Mouse (Mus musculus) R1 (cell line): ENCODE measurements around the gene Cep295.
A peak's percentile ranks its signal among the peaks of the same experiment; 100 is the strongest.

Experiments used
- DNase-seq: peaks from one replicate; pipeline ENCODE4 v3.0.0-alpha.2; 2018; ENCODE audit warnings: low read depth, low spot score

Gene Cep295

GRCm38 (mm10) chr9:15357484-15358275 is at the start of gene Cep295:
Cep295 (minus strand) TSS chr9:15357788.
- DNase-seq: peak; percentile 94

- peak; percentile 86 for DNase-seq
Observed at GRCm38 (mm10) chr9:15397591-15397990, 40.0 kb upstream of the Cep295 start.

- DNase-seq: no peak
Observed at GRCm38 (mm10) chr9:15395353-15395942, 37.9 kb upstream of the Cep295 start.

- DNase-seq: no peak
Observed at GRCm38 (mm10) chr9:15387075-15387643, 29.6 kb upstream of the Cep295 start.

DNA sequence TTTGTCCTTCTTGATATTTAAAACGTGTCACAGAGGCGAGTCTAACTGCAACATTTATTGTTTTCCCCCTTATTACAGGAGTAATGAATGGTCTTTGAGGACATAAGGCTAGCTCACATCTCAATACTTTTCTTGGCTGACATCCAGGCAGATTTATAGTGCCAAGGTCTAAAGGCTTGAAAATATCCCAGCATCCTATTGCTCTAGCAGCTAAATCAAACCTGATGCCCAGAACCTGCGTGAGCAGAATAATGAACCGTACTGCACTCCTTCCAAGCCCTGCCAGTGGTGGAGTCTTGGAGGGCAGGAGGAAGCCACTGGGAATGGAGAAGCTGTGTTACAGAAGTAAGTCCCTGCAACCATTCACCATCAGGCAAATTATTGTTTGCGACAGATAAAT is 26.7 kb upstream of the Cep295 start:
- DNase-seq: no peak

GRCm38 (mm10) chr9:15366260-15366659 is 8.7 kb upstream of the Cep295 start:
- DNase-seq: no peak

DNA sequence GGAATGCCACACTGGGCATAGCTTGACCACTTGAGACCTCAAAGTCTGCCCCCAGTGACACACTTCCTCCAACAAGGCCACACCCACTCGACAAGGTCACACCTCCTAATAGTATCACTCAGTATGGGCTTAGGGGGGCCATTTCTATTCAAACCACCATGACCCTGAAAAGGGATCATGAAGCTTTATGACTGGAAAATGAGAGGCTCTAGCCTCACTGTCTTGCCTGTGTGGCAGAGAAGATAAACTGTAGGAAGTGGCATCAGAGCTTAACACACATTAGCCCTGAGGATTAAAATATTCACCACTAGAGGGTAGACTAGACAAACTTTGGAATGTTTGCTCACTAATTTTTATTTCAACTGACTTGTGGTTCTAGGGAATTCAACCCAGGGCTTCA is 8.3 kb upstream of the Cep295 start:
- DNase-seq: peak; percentile 53

DNA sequence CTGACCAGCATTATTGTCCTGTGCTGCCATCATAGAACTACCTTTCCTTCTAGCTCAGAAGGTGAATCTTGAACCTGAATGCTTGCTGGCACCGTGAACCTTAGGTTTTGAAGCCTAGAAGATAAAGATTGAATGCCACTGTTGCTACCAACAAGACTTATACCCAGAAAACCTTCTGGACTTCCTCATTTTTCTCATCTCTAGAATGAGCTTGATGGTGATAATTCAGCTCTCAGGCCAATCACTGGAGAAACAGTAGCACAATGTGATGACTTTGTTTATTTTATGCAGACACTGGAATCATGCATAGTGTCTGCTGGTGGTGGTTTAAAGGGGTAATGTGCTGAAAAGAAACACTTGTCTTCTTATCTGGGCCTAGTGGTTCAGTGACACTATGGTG is 7.3 kb upstream of the Cep295 start:
- no peak for DNase-seq

DNA sequence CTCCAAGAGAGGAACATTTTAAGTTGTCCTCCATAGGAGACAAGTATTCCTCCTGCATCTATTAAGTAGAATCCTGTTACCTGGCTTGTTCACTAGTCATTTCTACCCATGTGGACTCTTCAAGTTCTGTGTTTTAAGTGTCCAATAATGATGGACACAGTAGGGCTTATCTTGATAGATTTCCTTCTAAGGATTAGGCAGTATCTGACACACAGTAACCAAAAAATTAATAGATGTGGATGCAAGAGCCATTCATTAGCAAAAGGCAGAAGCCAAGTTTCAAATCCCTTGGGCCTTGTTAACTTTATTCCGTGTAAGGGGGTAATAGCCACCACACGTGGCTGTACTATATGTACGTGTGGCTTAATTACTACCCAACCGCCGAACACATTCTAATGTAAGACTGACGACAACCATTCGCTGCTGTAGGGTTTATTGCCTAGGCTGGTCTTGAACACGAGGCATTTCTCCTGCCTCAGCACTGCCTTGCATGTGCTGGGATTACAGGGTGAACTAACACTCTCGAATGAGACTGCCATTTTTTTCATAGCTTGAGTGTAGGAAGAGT is 588 bp downstream of the Cep295 start:
- no peak for DNase-seq

DNA sequence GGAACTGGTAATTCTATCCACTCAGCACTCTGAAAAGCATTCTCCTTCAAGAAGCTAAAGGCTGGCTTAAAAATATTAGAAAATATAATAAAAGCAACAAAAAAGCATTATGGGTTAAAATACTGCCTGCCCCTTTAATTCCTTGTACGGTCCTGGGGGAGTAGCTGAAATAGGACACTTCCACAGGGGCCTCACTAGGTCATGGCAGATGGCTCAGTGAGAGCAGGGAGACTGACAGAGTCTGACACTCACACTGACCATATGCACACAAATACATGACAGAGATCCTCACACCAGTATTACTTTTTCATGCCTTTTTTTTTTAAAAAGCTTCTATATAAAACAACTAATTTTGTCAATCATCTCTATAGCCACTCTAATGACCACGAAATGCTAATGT is 7.7 kb downstream of the Cep295 start:
- no peak for DNase-seq

DNA sequence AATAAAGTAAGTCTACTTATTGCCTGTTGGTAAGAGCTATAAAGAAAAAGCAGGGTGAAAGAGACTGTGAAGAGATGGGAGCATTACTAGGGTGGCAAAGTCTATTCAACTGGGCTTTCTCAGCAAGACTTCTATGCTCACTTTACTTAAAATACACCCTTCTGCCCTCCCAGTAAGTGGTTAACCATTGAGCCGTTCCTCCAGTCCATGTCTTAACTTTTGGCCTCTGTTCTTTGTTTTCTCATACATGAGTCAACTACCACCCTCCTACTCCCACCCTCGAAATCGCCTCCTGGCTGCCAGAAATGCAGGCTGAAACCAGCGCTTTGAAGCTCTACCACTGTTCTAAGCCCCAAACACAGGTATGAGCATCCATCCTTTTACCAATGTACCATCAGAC is 19.8 kb downstream of the Cep295 start:
- DNase-seq: no peak

- DNase-seq: peak; percentile 25
Observed at GRCm38 (mm10) chr9:15318170-15318742, 39.3 kb downstream of the Cep295 start.

DNA sequence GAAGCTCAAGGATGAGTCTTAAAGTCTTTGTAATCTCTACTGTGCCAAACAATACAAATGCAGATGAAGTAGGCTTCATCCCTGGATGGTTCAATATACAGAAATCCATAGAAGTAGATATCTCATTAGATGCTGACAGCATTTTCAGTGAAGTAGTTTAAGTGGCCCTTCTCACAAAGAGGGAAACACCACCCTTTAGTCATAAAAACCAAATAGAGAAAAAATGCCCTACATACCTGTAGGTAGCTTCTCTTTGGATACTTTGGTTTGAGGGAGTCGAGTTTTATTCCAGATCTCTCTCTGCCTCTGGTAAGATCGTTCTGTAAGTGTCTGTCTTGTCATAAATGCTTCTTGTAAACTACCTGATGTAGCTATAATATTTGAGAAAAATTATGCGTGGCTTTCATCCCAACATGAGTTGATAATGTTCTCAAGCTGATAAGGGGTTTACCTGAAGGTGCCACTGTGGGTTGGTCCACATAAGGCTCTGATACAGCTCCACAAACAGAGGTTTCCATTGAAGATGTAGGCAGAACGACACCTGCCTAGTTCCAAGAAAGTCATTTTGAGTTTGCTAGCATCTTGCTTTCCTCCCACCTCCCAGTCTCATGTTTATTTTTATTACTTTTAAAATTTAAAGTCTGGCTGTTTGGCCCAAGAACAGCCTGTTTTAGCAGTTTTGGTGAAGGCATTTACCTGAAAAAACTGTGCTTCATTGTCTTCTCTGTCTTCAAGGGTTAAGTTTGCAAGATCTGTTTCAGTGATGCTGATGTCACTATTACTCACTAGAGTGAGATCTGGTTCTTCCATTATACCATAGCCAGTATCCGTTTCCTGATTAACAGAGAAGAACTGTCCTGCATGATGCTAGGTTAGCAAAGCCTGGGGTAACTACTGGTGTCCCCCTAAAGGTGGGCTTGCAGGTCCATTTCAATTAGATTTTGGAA is 40.1 kb downstream of the Cep295 start:
- peak; percentile 46 for DNase-seq

DNA sequence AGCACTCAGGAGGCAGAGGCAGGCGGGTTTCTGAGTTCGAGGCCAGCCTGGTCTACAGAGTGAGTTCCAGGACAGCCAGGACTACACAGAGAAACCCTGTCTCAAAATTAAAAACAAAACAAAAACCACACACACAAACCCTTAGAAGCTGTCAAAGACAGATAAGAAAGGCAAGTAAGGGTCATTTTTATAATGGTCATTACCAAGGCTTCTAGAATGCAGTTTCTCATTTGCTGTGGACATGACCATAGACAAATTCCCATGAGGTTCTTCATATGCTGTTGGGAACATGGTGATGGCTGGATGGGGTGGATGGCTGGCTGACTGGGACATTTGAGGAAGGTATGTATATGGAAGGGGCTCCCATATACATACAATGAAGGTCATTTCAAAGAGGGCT is 41.3 kb downstream of the Cep295 start:
- peak; percentile 25 for DNase-seq

DNA sequence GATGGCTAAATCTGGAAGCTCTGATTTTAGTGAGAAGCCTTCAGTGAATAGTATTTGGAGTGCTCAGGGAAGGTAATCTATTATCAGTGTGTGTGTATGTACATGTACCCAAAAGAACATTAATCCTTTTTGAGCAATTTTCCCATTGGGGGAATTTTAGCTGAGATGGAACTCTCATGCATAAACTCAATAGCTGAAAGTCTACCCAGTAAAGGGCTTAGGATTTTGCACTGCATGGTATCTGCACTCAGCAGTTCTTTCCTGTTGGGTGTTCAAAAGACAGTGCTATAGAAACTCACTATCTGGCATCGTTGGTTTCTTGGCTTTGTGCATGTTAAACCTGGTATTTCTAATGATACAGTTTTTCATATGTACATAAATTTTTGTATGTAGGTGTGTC is 43.0 kb downstream of the Cep295 start:
- DNase-seq: no peak

DNA sequence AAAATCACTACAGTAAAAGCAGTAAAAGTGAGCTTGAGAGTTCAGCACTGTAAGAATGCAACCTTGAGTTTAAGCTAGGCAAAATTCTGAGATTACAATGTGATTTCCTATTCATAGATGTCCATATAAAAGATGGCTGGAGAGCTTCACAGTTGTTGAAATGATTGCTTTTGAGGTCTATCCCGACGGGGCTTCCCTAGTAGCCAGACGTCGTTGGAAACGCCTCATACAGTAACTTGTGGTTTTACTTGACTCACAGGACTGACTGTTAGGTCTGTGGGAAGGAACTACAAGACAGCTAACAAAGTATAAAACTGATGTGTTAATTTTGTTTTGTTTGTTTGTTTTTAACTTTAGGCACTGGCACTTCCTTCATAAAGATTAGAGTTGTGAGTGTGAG is 44.0 kb downstream of the Cep295 start:
- peak; percentile 16 for DNase-seq

- DNase-seq: peak; percentile 24
Observed at GRCm38 (mm10) chr9:15312054-15312735, 45.4 kb downstream of the Cep295 start.

GRCm38 (mm10) chr9:15310179-15310578 is 47.4 kb downstream of the Cep295 start:
- no peak for DNase-seq

DNA sequence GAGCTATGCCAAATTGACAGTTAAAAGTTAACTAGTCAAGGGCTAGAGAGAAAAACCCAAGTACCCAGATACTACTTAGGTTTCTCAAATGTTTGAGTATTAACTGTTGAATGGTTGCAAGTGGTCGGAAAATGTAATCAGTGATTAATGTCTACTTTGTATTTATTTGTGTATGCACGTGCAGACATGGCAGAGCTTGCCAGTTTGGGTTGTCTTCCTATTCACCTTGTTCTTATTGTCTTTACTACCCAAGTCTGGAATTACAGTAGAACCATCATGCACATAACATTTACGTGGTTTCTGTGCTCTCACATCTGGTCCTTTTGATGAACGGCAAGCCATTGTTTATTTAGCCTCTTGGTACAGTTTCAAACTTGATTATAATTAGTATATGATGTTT is 48.2 kb downstream of the Cep295 start:
- DNase-seq: no peak

DNA sequence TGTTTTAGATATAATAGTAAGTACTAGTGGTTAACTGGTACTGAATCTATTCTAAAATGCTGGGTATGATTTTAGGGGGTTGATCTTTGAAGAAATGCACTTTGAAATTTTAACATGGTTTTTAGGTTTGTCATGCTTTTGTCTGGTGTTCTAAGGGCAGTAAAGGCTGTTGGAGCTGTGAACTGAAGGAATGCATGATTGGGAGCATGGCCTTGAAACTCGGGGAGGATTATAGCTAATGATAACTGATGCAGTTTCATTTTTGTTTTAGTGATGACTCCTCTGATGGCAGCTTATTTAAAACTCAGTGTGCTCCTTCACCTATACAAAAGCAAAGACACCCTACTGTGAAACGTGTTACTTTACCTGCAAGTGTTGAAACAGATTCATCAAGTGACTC is 49.3 kb downstream of the Cep295 start:
- no peak for DNase-seq

DNA sequence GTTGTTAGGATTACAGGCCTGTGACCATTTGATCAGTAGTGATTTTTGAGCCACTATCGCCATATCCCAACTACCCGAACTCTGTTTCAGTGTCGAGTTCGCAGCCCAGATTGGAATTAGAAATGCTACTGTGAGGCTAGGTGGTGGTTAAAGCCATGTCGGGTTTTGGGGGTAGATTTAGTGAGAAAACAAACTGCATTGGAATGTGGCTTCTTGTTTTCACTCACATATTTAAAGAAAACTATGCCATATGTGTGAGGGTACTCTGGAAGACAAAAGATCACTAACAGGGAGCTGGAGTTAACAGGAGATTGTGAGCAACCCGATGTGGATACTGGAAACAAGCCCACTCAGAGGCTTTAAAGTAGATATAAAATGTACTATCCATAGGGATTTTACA is 50.3 kb downstream of the Cep295 start:
- DNase-seq: no peak
